Mouse (Mus musculus) CD4-positive, CD25-positive, alpha-beta regulatory T cell, adult 9 weeks (primary cell): Measurements from ENCODE around the gene Bfsp2. TPM values are rescaled to one million over a fixed set of nuclear protein-coding genes. Genes with fewer than 3 reads are reported as not detected.

ENCODE experiments used
- polyA plus RNA-seq: library from polyadenylated mRNA; unstranded; fragments of 100-300 nt; shearing (Covaris generic); gene quantifications from one replicate; pipeline ENCODE4 v1.2.1, GENCODE M21; 2017

Bfsp2 gene
- polyA plus RNA-seq, result 1.6 TPM

GRCm38 (mm10) chr9:103480044-103480576, at the start of gene Bfsp2:
Gene Bfsp2, minus strand, starts transcription at chr9:103480420.

Other genes starting within 250 kb of the Bfsp2 start
- 6.3 TPM for gene Trf, start 250.0 kb downstream of the Bfsp2 start, polyA plus RNA-seq
- gene 1300017J02Rik, start 175.3 kb downstream of the Bfsp2 start, polyA plus RNA-seq, result 1.5 TPM
- gene Topbp1, start 175.2 kb downstream of the Bfsp2 start, polyA plus RNA-seq, result 16.0 TPM
- gene Cdv3, start 114.6 kb downstream of the Bfsp2 start, polyA plus RNA-seq, result 53.5 TPM